Mouse (Mus musculus) left cerebral cortex, postnatal 36 days (tissue): ENCODE measurements around the gene Runx1. TPM values are rescaled to one million over a fixed set of nuclear protein-coding genes. Genes with fewer than 3 reads are reported as not detected.

Experiments used
- DNase-seq, 2 experiments: peaks; one replicate each; pipeline ENCODE4 v3.0.0; 2021 to 2022; ENCODE audit warnings: low spot score in 2 of 2, mixed read lengths in 1 of 2
- intact Hi-C: fragments of 180-260 bp; cut with DNase I; formaldehyde crosslinking; loops from one replicate; pipeline ENCODE4 v1.15.1; 2025
- total RNA-seq, 2 experiments: library from RNA; stranded (reverse); gene quantifications; 2 replicates each; pipeline ENCODE4 v1.2.3; 2021

The Runx1 gene
- total RNA-seq, 2 experiments from 2014 or later, result 1.1 TPM

DNA sequence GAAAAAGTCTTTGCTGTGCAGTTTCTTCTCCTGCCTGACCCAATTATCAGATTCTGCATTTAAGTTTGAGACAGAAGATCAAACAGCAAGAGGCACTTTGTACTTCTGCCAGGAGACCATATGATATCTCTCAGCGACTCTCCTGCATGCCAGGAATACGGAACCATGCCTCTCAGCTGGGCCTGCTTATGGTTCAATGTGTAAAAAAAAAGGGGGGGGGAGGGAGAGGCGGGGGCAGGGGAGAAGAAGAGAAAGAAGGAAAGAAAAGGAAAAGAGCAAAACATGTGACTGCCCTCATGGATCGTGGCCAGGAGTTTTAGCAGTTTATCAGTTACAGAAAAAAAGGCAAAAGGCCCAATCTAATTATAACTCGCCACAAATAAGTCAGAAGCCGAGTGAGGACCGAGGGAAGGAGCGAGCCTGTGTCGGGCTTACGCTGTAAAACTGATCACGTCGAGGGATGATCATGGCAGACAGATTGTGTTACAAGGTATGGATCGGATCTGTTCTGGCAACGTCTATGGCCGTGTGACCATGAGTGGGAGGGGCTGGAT is 63.9 kb downstream of the Runx1 start:
- intact Hi-C loops, result no loop called here
- no peak for DNase-seq

DNA sequence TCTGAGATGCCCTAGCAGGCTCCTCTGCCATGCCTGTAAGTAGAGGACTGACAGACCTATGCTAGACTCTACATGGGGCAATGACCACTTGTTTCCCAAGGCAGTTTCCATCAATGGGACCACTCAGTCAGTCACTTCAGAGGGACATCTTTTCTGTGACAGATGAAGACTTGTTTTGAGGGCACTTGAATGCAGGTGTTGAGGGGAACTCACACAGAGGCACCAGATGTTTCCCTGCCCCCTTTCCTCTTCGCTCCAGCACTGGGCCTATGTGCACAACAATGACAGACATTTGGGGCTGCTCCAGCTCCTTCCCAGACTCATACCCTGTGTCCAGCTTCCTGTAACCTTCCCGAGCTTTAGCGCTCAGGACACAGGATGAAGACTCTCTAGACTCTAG is 65.9 kb downstream of the Runx1 start:
- DNase-seq, result no peak
- intact Hi-C loops, result no loop called here

DNA sequence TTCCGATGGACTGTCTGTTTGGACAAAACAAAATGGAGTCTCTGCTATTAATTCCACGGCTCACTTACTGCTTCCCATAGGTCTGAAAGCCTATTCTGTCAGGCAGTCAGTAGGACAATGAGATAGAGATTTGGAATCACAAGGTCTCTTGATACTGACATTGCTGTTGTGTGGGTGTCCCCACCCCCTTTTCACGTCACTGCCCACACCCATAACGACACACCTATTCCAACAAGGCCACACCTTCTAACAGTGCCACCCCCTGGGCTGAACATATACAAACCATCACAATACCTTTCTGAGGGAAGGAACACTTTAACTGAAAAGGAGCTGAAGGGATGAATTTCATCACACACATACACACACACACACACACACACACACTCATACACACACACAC is 68.4 kb downstream of the Runx1 start:
- intact Hi-C loops, result no loop called here

DNA sequence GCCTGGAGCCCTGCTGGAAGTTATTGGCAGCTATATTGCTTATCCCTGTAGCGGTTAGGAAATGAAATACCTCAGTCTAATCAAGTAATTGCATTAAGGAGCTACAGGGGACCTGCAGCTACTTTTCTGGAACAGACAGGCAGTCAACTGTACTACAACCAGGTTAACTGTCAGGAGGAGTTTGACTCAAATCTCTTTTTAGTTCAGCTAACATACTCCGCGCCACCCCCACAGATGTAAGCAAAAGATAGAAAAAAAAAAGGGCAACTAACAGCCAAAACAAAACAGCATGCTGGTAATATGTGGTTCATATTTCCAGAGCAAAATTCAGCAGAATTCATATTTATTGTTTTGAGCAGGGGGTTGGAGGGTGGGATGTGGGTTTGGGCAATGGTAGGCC is 72.0 kb downstream of the Runx1 start:
- no peak for DNase-seq
- intact Hi-C loops, result no loop called here

More for the DNA sequence above, 68.4 kb downstream of the Runx1 start:
- no peak for DNase-seq

DNA sequence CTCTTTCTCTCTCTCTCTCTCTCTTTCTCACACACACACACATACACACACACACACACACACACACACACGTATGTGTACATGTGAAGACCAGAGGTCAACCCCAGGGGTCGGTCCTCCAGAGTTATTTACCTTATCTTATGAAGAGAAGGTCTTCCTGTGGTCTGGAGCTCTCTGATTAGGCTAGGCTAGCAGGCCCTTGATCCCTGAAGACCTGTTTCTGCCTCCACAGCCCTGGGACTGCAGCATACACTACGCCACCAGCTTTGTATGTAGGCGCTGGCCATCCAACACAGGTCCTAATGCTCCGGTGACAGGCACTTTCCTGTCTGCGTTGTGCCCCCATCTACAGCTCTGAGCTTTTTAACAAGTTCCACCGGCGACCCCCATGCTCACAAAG is 72.8 kb downstream of the Runx1 start:
- intact Hi-C loops, result no loop called here
- DNase-seq, result no peak

DNA sequence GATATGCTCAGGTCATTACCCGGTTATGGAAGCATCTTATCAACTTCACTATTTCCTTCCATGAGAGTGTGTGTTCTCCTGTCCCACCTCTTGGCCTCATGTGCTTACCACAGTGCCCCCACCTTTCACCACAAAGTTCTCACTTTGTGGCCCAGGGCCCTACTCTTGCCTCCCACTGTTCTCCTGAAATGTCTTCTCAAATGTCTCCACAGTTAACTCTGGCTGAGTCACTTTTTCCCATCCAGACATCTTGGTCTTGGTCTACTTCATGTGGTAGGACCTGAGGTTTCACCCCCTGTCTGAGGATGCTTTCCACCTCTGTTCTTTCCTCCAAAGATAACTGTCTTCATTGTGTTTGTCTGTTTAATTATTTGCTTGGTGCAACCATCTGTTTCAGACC is 77.7 kb downstream of the Runx1 start:
- no peak for DNase-seq
- intact Hi-C loops, result no loop called here

DNA sequence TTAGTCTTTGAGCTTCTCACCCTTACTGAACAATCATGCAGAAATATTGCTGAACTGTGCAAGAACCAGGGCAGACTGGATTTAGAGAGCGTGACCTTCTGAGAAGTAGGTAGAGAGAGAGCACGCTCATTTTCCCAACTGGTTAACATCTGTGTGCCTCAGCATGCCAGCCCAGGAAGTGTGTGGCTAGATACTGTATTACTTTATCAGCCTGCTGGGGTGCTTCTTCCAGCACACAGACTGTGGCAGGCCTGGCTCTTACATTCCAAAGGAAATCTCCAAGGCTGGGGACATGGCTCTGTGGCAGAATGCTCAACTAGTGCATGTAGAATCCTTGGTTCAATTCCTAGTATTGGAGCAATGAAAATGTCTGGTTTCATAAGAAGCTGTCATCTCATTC is 78.9 kb downstream of the Runx1 start:
- no peak for DNase-seq
- intact Hi-C loops, result no loop called here

DNA sequence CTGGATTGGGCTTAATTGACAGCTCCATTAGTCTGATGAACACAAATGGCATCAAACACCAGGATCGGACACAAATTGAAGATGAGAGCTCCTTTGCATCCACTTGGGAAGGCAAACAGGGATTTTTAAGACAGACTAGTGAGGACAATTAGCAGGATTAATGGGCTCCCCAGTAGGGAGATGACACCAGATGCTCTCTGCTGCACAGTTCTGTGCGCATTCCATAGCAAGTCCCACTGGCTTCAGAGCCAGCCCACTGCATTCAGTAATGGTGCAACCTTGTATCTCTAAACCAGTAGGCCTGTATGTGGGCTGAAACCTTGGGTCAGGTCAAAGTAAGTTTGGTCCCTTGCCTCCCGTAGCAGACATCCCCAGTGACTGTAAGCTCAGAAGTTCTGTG is 80.7 kb downstream of the Runx1 start:
- intact Hi-C loops, result no loop called here
- no peak for DNase-seq

DNA sequence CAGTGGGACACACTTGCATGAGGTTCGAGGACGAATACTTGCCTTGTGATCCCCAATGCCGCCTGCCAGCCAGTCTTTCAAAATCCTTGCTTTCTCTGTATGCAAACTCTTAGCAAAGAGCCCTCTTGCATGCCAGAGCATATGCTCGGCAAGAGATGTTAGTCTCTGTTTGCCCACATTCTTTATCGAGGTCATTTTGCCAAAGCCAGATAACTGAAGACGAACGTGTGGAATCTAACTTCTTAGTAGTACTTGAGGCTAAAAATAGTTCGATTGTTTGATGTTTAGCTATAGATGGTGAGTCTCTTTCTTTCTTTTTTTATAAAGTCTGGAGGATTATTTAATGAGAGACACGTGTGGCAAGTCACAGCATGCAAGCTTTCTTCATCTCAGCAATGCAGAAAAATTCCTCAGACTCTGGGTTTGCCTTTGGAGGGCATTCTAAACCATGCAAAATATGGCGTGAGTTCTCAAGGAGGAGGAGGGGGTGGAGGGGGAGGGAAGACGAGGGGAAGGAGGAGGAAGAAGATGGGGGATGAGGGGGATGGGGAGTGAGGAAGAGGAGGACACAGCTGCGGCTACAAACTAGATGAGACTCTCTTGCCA is 81.7 kb downstream of the Runx1 start:
- intact Hi-C loops, result no loop called here
- DNase-seq, result no peak

DNA sequence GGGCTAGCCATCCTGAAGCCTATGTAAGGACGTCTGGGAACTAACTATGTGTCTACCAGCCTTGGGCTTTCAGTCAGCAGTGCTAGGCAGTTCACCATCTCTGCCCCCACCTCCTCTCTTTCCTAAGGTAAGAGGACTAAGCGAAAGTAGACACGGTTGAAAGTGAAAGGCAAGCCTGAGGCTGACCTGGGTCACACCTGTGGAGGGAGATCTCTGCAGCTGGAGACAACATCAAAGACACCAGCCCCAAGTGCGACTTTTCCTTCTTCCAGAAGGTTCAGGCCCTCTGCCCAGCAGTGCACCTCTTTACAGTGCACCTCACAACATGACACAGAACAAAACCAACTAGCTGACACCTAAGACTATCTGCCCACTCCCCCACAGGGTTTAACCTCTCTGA is 82.2 kb downstream of the Runx1 start:
- intact Hi-C loops, result no loop called here
- no peak for DNase-seq

DNA sequence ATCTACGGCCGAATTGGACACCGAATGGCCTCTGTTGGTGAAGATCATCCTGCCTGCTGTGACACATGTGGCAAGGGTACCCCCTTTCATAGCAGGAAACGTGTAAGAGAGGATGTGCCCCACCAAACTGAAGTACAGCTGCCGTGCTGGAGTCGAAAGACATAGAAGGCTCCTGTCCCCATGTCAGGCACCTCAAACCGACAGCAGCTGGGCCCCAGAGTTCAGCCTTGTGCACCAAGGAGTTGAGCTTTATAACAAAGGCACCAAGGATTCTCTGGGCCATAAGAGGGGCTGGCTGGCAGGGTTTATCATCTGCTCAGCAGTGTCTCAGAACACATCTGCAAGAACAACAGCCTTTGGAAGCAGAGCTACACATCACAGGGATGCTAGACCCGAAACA is 84.6 kb downstream of the Runx1 start:
- DNase-seq, result no peak
- intact Hi-C loops, result no loop called here

DNA sequence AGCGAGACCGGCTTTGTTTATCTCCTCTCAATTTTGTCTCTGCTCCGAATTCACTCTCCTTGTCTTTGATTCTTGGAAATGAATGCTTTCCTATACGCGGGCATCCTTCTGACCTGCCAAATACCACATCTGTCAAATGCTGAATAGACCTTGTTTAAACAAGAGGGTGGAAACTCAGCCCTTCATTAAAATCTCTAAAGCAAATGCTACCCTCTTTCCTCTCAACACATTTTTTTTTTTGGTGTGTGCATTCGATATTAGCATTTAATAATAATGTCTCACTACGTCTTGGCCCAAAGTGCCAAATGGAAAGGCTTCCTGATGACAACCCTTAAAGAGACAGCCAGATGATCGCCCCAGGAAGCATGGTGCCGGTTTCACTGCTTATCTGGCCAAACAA is 85.4 kb downstream of the Runx1 start:
- intact Hi-C loops, result no loop called here

DNA sequence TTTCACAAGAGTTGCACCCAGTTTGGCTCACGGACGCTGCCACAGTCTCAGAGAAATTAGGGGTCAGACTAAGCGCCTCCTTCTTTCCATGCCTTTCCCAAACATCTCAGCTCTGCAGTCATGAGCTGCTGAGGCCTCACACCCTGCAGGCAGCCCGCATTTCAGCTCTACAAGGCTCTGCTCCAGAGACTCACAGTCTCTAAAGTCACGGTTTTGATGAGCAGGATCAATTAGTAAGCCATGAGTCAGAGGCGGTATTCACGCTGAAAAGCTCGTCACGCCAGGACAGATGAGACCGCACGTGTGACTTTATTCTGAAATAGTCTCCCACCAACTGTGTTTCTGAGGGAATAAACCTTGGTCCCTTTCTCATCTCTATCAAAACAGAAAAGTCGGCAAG is 86.0 kb downstream of the Runx1 start:
- DNase-seq, result no peak
- intact Hi-C loops, result no loop called here

More for the DNA sequence above, 85.4 kb downstream of the Runx1 start:
- DNase-seq, result no peak

DNA sequence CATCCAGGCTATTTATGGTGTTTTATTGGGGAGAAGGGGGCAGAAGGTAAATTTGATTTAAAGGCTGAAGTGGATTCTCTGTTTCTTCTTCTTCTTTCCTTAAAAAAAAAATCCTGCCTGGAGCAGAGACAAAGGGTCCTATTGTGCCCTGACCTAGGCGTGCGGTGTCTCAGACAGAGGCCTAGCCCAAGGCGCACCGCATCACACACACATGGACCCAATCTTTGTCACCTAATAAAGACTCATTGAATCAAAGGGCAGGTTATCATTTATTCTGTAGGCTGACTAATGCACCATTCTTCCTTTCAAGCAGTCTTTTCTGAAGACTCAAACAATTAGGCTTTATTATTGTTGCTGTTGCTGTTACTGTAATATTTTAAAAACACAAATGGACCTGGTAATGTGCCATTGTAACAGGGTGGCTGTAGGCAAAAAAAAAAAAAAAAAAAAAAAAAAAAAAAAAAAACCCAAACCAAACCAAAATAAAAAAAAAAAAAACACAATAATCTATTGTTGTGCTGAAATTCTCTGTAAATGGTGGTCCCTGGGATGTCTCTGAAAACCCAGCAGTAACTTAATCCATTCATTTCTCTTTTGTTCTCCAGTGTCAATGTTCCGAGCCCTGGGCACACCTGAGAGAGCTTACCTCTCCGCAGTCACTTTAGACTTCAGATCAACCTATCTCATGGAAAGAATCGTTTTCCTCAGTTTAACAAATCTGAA is 86.7 kb downstream of the Runx1 start:
- DNase-seq, result no peak
- intact Hi-C loops, result no loop called here

DNA sequence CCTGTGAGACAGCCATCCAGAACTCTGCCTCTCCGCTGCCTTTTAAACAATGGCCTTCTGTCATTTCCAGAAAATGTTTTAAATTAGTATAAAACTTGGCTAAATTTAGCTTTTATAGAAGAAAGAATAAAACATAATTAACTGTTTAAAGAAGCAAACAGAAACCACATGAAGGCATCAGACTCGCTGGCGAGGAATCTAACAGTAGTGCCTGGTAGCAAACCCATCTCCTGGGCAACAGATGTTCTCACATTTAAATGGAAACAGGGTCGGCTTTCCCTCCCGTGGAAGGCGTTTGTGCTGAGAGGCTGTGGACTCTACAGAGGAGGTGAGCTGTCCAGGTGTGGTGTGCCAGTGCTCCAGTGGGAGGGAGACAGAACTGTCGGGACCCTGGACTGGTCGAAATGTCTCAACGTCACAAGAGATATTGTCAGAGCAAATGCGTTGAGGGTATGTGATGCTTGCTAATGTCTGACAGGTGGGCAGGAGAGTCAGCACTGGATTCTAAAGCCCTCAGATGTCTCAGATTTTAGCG is 87.4 kb downstream of the Runx1 start:
- intact Hi-C loops, result no loop called here
- no peak for DNase-seq

DNA sequence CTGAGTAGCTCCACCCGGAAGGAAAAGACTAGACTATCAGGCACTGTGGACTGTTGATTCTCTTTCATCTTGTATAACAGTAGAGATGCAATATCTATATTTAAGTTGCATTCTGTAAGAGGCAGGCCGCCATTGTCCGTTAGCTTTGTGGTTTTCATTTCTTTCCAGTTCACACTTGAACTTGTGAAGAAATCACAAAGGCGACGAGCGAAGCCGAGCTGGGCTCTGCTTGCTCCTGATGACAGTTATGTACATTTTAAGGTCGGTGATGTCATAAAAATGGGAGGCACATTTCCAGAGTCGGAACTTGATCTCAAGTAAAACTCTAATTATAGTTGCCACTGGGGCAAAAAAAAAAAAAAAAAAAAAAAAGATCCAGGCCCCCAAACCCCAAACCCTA is 99.1 kb downstream of the Runx1 start:
- intact Hi-C loops, result no loop called here

DNA sequence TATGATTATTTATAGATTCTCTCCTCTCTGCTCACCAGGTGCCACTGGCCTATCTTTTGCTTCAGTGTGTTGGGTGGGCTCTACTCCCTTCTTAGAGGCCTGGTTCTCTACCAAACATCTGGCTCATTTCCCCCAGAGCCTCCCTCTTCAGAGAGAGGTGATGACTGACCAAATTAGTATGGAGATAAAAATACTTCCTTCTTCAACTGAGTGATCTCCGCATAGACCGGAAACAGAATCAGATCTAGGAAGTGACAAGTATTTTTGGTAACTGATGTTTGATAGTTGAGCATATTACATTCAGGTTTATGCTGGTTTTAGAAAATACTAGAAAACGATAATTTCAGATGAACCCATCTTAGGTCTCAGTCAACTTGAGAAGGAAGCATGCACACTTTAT is 101.4 kb downstream of the Runx1 start:
- no peak for DNase-seq
- intact Hi-C loops, result no loop called here

More for the DNA sequence above, 99.1 kb downstream of the Runx1 start:
- DNase-seq, result no peak

DNA sequence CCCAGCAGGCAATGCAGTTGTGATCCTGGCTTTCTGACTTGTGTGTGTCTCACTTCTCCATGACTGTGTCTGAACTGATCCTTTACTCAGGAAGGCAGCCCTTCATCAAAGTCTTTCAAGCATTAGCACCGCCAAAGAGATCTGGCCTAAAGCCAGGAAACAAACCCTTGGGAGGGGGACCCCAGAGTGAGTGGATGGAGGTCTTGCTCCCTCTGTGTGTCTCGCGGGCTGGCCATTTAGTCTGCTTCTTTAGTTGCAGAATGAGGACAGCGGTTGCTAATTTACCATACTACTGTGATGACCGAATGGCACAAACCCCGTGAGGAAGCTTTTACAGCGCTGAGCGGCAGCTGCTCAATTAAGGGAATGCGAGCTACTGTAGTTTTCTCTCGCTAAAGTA is 105.3 kb downstream of the Runx1 start:
- DNase-seq, result no peak
- intact Hi-C loops, result no loop called here

DNA sequence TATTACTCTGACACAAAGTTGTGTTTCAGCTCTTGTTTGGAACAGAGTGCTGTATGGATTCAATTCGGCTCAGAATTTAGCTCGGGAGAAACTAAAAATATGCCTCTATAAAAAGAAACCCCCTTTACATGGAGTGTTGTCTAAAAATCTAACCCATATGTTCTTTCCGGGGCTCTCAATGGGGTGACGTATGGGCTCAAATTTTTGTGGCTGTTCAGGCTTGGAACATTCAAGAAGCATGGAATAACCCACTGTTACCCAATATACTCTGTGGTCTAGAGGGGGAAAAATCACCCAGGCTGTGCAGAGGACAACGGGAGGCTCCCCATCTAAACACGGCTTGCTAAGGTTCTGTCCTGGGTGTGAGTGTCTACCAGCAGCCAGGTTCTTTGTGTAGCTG is 106.2 kb downstream of the Runx1 start:
- intact Hi-C loops, result no loop called here
- no peak for DNase-seq

DNA sequence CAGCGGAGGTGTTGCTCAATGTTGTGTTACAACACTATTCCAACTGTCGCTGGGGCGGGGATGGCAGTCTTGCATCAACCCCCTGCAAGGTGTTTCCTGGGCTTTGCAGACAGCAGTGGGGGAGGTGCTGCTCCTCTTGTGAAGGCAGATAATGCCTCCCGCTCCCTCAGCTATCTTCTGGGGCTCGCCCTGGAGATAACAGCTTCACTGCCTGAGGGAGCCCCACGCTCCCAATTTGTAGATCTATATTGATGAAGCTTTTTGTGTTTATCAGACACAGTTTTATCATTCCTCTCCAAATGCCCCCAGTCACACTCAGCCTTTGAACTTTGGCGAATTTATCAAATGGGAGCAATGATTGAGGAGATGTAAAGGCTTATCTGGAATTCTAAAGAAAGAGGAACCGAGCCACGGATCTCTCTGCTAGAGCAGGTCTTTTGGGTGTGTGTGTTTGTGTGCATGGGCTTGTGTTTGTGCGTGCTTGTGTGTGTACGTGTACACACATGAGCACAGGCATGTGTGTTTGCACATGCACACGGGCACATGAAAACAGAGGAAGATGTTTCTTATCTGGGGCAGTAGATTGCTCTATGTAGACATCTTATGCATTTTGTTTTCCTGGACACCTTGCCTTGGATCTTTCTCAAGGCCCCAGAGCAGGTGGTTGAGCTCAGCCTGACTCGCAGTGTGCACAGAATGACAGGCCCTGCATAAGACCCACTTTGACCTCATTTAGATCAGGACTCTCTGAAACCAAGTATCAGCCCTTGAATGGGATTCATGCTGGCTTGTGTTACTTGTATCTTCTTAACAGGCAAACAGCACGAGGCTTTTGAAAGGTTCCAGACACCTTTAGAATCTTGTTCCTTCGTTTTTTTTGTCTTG is 110.1 kb downstream of the Runx1 start:
- no peak for DNase-seq
- intact Hi-C loops, result no loop called here
